Mouse (Mus musculus): ENCODE measurements at regions not wholly inside any gene's neighbourhood (a gene's known extent, or its start where the extent isn't known, plus 50 kb on each side); places are given as distances from the start of the nearest gene placed in this dataset.
"Not testable (repeated sequence)": the region's sequence is repeated elsewhere in the genome, so short reads cannot be mapped to it uniquely, and the experiment has no call there.

DNA sequence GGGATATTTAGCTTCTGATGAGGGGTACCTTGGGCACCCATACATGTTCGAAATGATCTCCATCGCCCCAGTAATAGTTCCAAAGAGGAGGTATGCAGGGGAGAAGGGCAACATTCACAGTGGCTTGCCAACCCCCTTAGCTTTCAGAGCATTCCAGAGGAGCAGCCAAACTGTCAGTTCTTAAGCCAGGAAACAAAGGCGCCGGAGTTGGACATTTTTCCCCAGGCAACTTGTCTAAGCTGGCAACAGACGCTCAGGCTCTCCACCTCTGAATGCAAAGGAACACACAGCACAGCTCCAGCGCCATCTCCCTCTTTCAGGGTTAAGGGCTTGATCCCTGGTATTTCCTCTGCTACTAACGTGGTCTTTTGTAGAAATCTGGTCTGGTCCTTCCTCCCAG lies 169.2 kb upstream of the Kit start:
- DNase-seq (ENCODE audit: low read depth, low spot score): no peak

DNA sequence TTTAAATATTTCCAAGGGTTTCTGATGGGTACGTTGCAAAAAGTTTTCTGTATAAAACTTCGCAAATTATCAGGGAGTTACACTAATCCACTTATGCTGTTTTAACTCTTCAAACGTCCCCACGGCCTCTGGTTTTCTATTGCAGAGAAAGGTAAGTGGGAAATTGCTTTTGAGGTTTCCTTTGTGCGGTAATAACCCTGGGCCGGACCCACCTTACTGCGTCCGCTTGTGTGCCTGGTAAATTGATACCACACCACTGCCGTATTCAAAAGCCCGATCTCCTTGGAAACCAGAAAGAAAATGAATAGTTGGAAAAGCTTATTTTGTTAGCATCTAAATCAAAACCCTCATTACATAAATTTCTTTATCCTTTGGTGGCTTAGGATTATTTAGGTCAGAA lies 167.0 kb upstream of the Kit start:
- peak; percentile 24 for DNase-seq (ENCODE audit: low read depth, low spot score)

- DNase-seq (ENCODE audit: low read depth, low spot score): no peak
Observed at GRCm38 (mm10) chr5:75410240-75411186, 164.2 kb upstream of the Kit start.

GRCm38 (mm10) chr5:75419282-75419681 lies 155.4 kb upstream of the Kit start:
- not testable (repeated sequence) for DNase-seq (ENCODE audit: low read depth, low spot score)

DNA sequence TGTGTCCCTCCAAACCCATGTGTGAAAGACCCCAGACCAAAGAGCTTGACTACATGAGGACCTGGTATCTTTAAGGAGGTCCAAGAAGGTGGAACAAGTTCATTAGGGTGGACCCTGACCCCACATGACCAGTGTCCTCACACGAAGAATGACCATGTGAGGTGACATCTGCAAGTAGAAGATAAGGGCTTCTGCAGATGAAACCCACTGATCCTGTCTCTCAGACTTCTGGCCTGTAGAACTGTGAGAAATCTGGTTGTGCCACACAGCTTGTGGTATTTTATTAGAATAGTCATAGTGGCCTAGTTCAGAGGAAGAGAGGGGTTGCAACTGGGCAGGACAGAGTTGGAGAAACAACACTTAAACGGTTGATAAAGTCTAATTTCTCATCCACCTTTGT lies 141.8 kb upstream of the Kit start:
- no peak for DNase-seq (ENCODE audit: low read depth, low spot score)

GRCm38 (mm10) chr5:75437924-75438323 lies 136.8 kb upstream of the Kit start:
- no peak for DNase-seq (ENCODE audit: low read depth, low spot score)

DNA sequence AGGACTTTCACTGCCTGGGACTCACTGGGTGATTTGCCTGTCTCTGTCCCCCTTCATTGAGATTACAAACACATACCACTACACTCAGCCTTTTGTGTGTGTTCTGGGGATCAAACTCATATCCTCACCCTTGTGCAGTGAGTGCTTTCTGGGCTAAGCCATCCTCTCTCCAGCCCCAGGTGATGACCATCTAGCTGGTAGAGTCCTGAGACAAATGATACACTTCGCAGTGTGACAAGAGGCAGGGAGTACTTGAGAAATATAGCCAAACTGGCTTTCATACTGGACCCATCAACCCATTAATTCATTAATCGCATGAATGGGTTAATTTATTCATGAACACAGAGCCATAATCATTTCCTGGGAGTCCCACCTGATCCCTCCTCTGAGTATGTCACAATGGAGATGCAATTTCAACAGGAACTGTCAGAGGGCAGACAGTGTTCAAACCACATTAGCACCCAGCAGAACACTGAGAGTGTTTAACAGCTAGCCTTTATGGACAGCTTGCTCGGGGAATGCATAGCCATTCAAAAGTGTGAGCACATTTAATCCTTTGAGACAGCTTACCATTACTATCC lies 130.6 kb upstream of the Kit start:
- no peak for DNase-seq (ENCODE audit: low read depth, low spot score)

GRCm38 (mm10) chr5:75446386-75446785 lies 128.3 kb upstream of the Kit start:
- no peak for DNase-seq (ENCODE audit: low read depth, low spot score)

GRCm38 (mm10) chr5:75449913-75450525 lies 124.7 kb upstream of the Kit start:
- no peak for DNase-seq (ENCODE audit: low read depth, low spot score)

- DNase-seq (ENCODE audit: low read depth, low spot score): no peak
Observed at GRCm38 (mm10) chr5:75450564-75450963, 124.2 kb upstream of the Kit start.

GRCm38 (mm10) chr5:75451081-75451480 lies 123.6 kb upstream of the Kit start:
- no peak for DNase-seq (ENCODE audit: low read depth, low spot score)

GRCm38 (mm10) chr5:75451693-75452092 lies 123.0 kb upstream of the Kit start:
- no peak for DNase-seq (ENCODE audit: low read depth, low spot score)

DNA sequence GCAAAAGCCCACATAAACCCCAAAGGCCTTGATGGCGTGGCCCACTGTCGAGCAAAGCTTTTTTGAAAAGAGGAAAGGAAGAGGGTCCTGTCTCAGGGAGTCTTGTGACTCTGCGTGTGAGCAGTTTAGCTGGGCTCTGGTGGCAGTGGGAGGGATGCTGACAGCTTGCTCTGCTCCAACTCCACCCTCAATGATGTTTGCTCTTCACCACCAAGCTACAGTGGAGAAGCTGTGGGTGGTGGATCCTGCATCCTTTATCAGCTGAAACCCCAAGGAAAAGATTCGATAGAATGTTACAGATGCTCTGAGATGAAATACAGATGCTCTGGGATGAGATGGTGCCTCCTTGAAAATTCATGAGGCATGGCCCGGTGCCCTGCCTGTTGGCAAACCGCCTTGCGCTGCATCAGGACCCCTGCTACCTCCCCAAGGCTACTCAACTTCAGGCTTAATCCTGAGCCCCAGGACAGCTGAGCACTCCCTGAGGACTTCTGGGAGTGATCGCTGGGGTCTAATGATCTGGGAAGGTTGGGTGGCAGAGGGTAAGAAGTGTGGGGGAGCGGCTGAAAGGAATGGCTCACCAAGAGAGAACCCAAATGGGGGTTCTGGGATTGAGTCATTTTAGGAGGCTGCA lies 120.8 kb upstream of the Kit start:
- no peak for DNase-seq (ENCODE audit: low read depth, low spot score)

DNA sequence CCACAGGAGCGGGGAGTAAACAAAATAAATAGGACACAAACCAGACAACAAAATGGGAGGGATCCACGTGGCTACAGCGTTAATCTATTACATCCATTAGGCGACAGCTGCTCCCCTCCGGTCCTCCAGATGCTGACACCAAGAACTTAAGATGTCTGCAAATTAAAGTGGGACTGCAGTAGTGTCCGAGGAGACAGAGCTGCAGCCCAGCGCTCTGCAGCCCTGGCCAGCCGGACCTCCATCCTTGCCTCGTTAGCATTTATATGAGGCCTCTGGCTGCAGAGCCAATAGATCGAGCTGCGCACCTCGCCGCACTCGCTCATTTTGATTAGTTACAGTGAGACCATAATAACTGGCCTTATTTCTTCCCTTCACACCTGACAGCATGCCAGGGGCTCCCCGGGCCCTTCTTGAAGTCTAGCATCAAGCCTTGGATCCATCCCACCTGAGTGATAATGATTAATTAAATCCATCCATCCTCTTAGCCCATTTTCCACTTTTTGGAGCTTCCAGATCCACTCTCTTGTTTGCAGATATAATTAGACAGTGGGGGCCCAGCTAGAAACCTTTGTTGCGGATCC lies 119.7 kb upstream of the Kit start:
- no peak for DNase-seq (ENCODE audit: low read depth, low spot score)

DNA sequence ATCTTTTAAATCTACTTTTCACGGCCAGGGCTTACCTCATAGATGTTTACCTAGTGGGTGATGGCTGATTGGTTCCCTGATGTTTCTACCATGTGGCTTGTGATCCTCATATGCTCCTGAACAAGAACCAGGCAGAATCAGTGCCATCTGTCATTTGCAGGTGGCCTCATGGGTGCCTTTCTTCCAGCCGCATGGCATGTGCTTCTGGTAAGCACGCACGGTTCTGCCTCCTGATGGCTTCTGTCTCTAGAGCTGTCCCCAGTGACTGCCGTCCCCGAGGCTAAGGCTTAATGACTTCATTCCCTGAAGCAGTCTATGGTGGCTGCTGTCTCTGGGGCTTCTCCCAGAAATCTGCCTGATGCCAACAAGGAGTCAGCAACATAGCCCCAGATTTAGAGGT lies 117.3 kb upstream of the Kit start:
- no peak for DNase-seq (ENCODE audit: low read depth, low spot score)

DNA sequence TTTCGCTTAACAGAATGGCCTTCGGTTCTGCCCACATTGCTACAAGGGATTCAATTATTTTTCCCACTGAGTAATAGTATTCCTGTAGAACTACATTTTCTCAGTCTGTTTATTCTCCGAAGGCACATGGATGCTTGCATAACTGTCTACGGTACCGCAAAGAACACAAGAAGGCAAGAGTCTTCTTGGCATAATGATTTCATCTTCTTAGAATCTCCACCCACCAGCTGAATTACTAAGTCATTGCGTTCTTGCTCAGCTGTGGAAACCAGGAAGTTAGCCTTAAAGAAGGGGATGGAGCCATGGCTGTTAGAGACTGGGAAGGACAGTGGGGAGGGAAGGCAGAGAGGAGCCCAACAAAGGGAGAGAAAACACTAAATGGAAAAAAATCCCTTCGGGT lies 116.4 kb upstream of the Kit start:
- DNase-seq (ENCODE audit: low read depth, low spot score): no peak

DNA sequence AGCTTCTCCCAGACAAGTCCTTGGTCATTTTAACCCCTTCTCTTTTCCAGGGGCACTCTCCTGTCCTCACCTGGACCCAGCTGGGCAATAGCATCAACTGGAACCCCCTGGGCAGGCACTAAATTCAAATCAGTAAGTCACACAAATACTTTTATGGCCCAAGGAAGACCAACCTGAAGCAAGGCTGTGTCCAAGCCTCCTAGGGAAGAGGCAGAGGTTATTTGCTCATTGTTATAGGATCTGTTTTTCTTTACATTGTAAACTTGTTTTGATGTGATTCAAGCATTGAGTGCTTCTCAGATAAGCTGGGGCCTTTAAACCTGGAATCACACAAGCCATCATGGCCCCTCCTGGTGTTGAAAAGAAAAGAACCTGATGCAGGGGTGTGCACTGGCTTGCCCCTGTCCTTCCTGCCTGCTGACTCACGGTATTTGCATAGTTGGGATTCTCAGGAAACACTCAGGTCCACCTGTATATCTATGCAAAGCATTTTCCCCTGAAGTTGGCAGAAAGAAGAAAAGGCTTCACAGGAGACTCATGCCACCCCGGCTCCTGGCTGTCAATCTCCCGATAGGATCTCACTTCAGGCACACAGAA lies 114.9 kb upstream of the Kit start:
- DNase-seq (ENCODE audit: low read depth, low spot score): no peak

- no peak for DNase-seq (ENCODE audit: low read depth, low spot score)
Observed at GRCm38 (mm10) chr5:75460414-75461025, 114.2 kb upstream of the Kit start.

- DNase-seq (ENCODE audit: low read depth, low spot score): no peak
Observed at GRCm38 (mm10) chr5:75461368-75461767, 113.3 kb upstream of the Kit start.

- DNase-seq (ENCODE audit: low read depth, low spot score): no peak
Observed at GRCm38 (mm10) chr5:75463591-75463990, 111.1 kb upstream of the Kit start.

GRCm38 (mm10) chr5:75465701-75466100 lies 109.0 kb upstream of the Kit start:
- no peak for DNase-seq (ENCODE audit: low read depth, low spot score)
